Mouse (Mus musculus): ENCODE measurements at regions not wholly inside any gene's neighbourhood (a gene's known extent, or its start where the extent isn't known, plus 50 kb on each side); places are given as distances from the start of the nearest gene placed in this dataset.

DNA sequence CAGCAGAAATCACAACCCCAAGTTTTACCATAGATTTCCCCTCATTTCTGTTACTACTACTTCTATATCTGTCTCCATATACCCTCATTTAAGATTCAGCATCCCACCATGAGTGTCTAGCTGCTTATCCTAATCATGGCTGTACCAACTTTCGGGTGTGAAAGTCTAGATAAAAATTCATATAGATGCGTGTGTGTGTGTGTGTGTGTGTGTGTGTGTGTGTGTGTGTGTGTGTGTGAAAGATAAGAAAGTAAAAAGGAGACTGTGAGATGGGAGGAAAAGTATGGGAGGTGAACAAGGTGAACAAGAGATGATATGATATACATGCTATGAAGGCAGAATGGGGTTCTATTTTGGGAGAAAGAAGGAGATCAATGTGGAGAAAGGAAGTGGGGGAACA lies 111.7 kb upstream of the Nhs start:
- TF ChIP-seq CTCF (conservative IDR thresholded peaks at IDR 0.05 in 1 of 2, IDR thresholded peaks at IDR 0.05 in 1 of 2; ENCODE audit: low read depth in 2 of 2, low read length in 2 of 2) = no peak
- TF ChIP-seq POLR2A (IDR thresholded peaks at IDR 0.05; ENCODE audit: low read depth, low read length) = no peak
- TF ChIP-seq CHD1 (IDR thresholded peaks at IDR 0.05; ENCODE audit: low read depth, low read length) = no peak
- no peak for TF ChIP-seq TCF12 (IDR thresholded peaks at IDR 0.05; ENCODE audit: low read depth, low read length)
- no peak for TF ChIP-seq SMC3 (IDR thresholded peaks at IDR 0.05; ENCODE audit: low read depth, low read length)
- TF ChIP-seq ZNF384 (IDR thresholded peaks at IDR 0.05; ENCODE audit: low read depth, low read length) = no peak
- TF ChIP-seq JUND (conservative IDR thresholded peaks at IDR 0.05; ENCODE audit: low read depth, low read length) = no peak
- no peak for TF ChIP-seq CHD2 (IDR thresholded peaks at IDR 0.05; ENCODE audit: low read length)
- TF ChIP-seq EP300 (IDR thresholded peaks at IDR 0.05; ENCODE audit: low read length) = no peak
- TF ChIP-seq MYC (IDR thresholded peaks at IDR 0.05; ENCODE audit: low read depth, low read length) = no peak
- TF ChIP-seq MAX (IDR thresholded peaks at IDR 0.05; ENCODE audit: low read length) = no peak
- TF ChIP-seq MEF2A (IDR thresholded peaks at IDR 0.05; ENCODE audit: borderline replicate concordance, low read depth, low read length) = no peak
- TF ChIP-seq USF1 (IDR thresholded peaks at IDR 0.05; ENCODE audit: low read depth, low read length) = no peak
- TF ChIP-seq RCOR1 (conservative IDR thresholded peaks at IDR 0.05; ENCODE audit: low read depth, low read length) = no peak
